14 mouse cellular contexts compared by ENCODE assay signal in the genomic region with DNA sequence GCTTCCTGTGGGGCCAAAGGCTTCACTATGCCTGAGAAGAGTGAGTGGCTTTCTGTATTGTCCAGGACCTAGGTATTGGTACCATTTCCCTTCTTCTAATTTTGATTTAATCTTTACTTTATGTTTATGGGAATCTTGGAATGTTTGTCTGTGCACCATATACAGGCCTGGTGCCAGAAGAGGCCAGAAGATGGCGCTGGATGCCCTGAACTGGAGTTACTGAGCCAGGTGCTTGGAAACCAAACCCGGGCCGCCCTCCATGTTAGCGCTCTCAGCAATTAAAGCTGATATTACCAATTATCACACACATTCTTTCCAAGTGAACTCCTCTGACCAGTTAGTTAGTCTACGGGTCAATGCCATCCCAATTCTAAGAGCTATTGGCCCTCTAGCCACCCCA.
DNase-seq lines count a peak whose midpoint lies in the region; ATAC-seq and TF ChIP-seq lines count a peak whose summit lies in the region.
"Had no signal": no experiment of that assay in that cellular context is flagged by ENCODE, and none has a peak within 500 bp of the region (broad histone marks: within the 10 kb centered on the region; RNA-seq: fewer than 3 reads in every experiment).

No protein-coding gene starts in this region.

- H3K4me2 ChIP-seq in lung, postnatal 0 days (replicated peaks; ENCODE audit: low read depth, low read length): no peak overlapping the region
- H3K4me2 ChIP-seq: embryonic facial prominence, embryonic 15.5 days; hindbrain, embryonic 12.5 days; neural tube, embryonic 15.5 days had no signal

- peaks cover 24% of the 10 kb centered on the region for H3K4me1 ChIP-seq in heart, adult 2 months (ENCODE audit: control insufficient read depth, insufficient read depth, low read length)
- H3K4me1 ChIP-seq in lung, postnatal 0 days (ENCODE audit: insufficient read depth, low read depth, low read length): peaks cover 22% of the 10 kb centered on the region; the same call in 1 of the 2 replicates

- ATAC-seq in lung, postnatal 0 days: no peak

- peak; percentile 42 for TF ChIP-seq CTCF in heart, adult 2 months (IDR thresholded peaks at IDR 0.05)
- TF ChIP-seq CTCF in lung, postnatal 0 days (IDR thresholded peaks at IDR 0.05): peak; percentile 35

- 95% methylated on average over 5 of the region's 5 CpGs for WGBS in heart, adult 2 months
- WGBS in lung, postnatal 0 days: 97% methylated on average over 5 of the region's 5 CpGs

- intact Hi-C loops in heart, adult 2 months (cut with DNase I): no loop called here

- H3K27ac ChIP-seq in heart, adult 2 months: no peak overlapping the region
- 0 out of 2 replicates have a peak overlapping the region, but pooled peaks have one; percentile 9 for H3K27ac ChIP-seq in lung, postnatal 0 days (ENCODE audit: low read length)
- H3K27ac ChIP-seq: embryonic facial prominence, embryonic 15.5 days; hindbrain, embryonic 12.5 days; neural tube, embryonic 15.5 days had no signal

- H3K79me2 ChIP-seq in heart, adult 2 months (replicated peaks; ENCODE audit: control insufficient read depth, insufficient read depth, low read length): 0 out of 2 replicates have a peak, but pooled peaks cover 4% of the 10 kb centered on the region

- DNase-seq in heart, adult 2 months: no peak
- no peak for DNase-seq in heart, adult 8-10 months (ENCODE audit: low spot score)
- DNase-seq in kidney, postnatal 4 days: peak; percentile 40 to 44
- DNase-seq in kidney, adult 18-20 months: no peak
- no peak for DNase-seq in lung, postnatal 0 days (ENCODE audit: low spot score)
- DNase-seq in lung, postnatal 4 days: no peak
- DNase-seq in ZHBTc4 (ENCODE audit: low read depth, low spot score): peak; percentile 56
- no peak for DNase-seq in urinary bladder, postnatal 10 days (ENCODE audit: low spot score)
- DNase-seq: cerebellum, adult 8-10 months; left cerebral cortex, postnatal 4 days; thymus, adult 2 months had no signal

- H3K36me3 ChIP-seq in heart, adult 2 months (ENCODE audit: control insufficient read depth, insufficient read depth, low read length): peaks cover 2% of the 10 kb centered on the region
- H3K36me3 ChIP-seq in lung, postnatal 0 days (ENCODE audit: insufficient read depth, low read length): 0 out of 2 replicates have a peak, but pooled peaks cover 5% of the 10 kb centered on the region

- TF ChIP-seq POLR2A in heart, adult 2 months (IDR thresholded peaks at IDR 0.05; ENCODE audit: insufficient read depth, low read depth, low read length): no peak

- no peak overlapping the region for H3K9ac ChIP-seq in heart, adult 2 months (ENCODE audit: low read depth, low read length)
- no peak overlapping the region for H3K9ac ChIP-seq in lung, postnatal 0 days (replicated peaks; ENCODE audit: low read depth)
- H3K9ac ChIP-seq: embryonic facial prominence, embryonic 15.5 days; hindbrain, embryonic 12.5 days; neural tube, embryonic 15.5 days had no signal

- no peak overlapping the region for H3K4me3 ChIP-seq in heart, adult 2 months
- H3K4me3 ChIP-seq in lung, postnatal 0 days (ENCODE audit: low read depth, low read length): no peak overlapping the region
- H3K4me3 ChIP-seq: embryonic facial prominence, embryonic 15.5 days; hindbrain, embryonic 12.5 days; neural tube, embryonic 15.5 days had no signal

- H3K9me3 ChIP-seq in lung, postnatal 0 days (ENCODE audit: low read length): no peaks in the 10 kb centered on the region
- H3K9me3 ChIP-seq: embryonic facial prominence, embryonic 15.5 days; hindbrain, embryonic 12.5 days; neural tube, embryonic 15.5 days had no signal

- no peaks in the 10 kb centered on the region for H3K27me3 ChIP-seq in heart, adult 2 months (ENCODE audit: control insufficient read depth, insufficient read depth, low read length)
- H3K27me3 ChIP-seq in lung, postnatal 0 days (replicated peaks; ENCODE audit: insufficient read depth, low read length): no peaks in the 10 kb centered on the region
- H3K27me3 ChIP-seq: embryonic facial prominence, embryonic 15.5 days; hindbrain, embryonic 12.5 days; neural tube, embryonic 15.5 days had no signal

- TF ChIP-seq EP300 in heart, adult 2 months (IDR thresholded peaks at IDR 0.05; ENCODE audit: insufficient read depth, low read depth, low read length): no peak
- TF ChIP-seq EP300 in lung, postnatal 0 days (IDR thresholded peaks at IDR 0.05): no peak

Comparison
In these comparisons a context has a peak if more than half of its experiments do, and no peak if none do; other contexts are left out.
1. DNase-seq: peak in kidney, postnatal 4 days (2 of 2) and ZHBTc4 (single experiment); none in heart, adult 2 months (0 of 2), heart, adult 8-10 months (single experiment), kidney, adult 18-20 months (single experiment), lung, postnatal 0 days (single experiment), lung, postnatal 4 days (0 of 2) and urinary bladder, postnatal 10 days (single experiment).